Mouse (Mus musculus) myocyte (in vitro differentiated cells): Measurements from ENCODE around the gene Dnttip1.

Source experiments
- CEBPB ChIP-seq: IDR thresholded peaks from 2 replicates; pipeline ENCODE4 v1.6.1; 2011; ENCODE audit warnings: mild to moderate bottlenecking, moderate library complexity; ENCODE audit not compliant: poor library complexity, insufficient read depth, severe bottlenecking
- E2F4 ChIP-seq: IDR thresholded peaks from one replicate; pipeline ENCODE4 v1.6.1; 2011; ENCODE audit warnings: mild to moderate bottlenecking, control low read depth, moderate library complexity; ENCODE audit not compliant: insufficient read depth
- MYOD1 ChIP-seq, 3 experiments: IDR thresholded peaks; one replicate each; pipeline ENCODE4 v1.6.1; 2011; ENCODE audit warnings: control low read depth in 2 of 3, low read depth in 2 of 3, mild to moderate bottlenecking in 2 of 3, moderate library complexity in 1 of 3; ENCODE audit not compliant: insufficient read length in 2 of 3, control insufficient read depth in 1 of 3
- MYOG ChIP-seq, 3 experiments: IDR thresholded peaks; one replicate each; pipeline ENCODE4 v1.6.1; 2011; ENCODE audit warnings: control low read depth in 2 of 3, low read depth in 2 of 3, mild to moderate bottlenecking in 2 of 3; ENCODE audit not compliant: insufficient read length in 2 of 3, control insufficient read depth in 1 of 3, insufficient read depth in 1 of 3
- POLR2A ChIP-seq: IDR thresholded peaks from one replicate; pipeline ENCODE4 v1.6.1; 2011; ENCODE audit warnings: low read depth, mild to moderate bottlenecking, control low read depth, moderate library complexity; ENCODE audit not compliant: insufficient read length
- POLR2AphosphoS2 ChIP-seq: IDR thresholded peaks from one replicate; pipeline ENCODE4 v1.6.1; 2011; ENCODE audit warnings: low read depth, control low read depth; ENCODE audit not compliant: insufficient read length
- REST ChIP-seq: IDR thresholded peaks from one replicate; pipeline ENCODE4 v1.6.1; 2011; ENCODE audit warnings: mild to moderate bottlenecking, control low read depth, moderate library complexity; ENCODE audit not compliant: insufficient read depth, insufficient read length
- SRF ChIP-seq: IDR thresholded peaks from one replicate; pipeline ENCODE4 v1.6.1; 2011; ENCODE audit warnings: low read depth; ENCODE audit not compliant: control insufficient read depth, insufficient read length
- TCF12 ChIP-seq: IDR thresholded peaks from one replicate; pipeline ENCODE4 v1.6.1; 2011; ENCODE audit warnings: mild to moderate bottlenecking, control low read depth; ENCODE audit not compliant: poor library complexity, insufficient read depth, severe bottlenecking
- USF1 ChIP-seq: IDR thresholded peaks from one replicate; pipeline ENCODE4 v1.6.1; 2011; ENCODE audit warnings: low read depth, mild to moderate bottlenecking, control low read depth, moderate library complexity

DNA sequence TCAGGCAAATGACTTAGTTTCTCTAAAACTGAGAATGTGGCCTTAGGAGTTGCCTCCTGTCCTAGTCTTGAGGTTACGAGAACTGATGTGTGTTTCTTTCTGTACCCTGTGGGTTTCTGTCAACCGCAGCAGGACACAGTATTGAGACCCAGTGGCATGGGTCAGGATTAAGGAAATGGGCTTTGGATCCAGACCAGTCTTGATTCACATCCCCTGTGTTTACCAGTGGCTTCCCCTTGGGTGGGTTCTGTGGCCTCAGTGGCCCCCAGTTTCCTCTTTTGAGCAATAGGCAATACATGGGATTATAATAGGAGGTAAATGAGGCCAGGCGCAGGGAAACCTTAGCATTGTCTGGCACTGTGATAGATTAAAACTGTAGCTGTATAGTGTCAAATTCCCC lies 41.2 kb downstream of the Dnttip1 start:
- TF ChIP-seq E2F4 (no peak), POLR2A (no peak), MYOD1 (IDR thresholded peaks at IDR 0.05; ENCODE audit: control insufficient read depth in 1 of 3, insufficient read length in 2 of 3, low read depth in 2 of 3) (no peak), SRF (no peak), POLR2AphosphoS2 (no peak), USF1 (no peak), TCF12 (no peak), MYOG (IDR thresholded peaks at IDR 0.05; ENCODE audit: control insufficient read depth in 1 of 3, insufficient read depth in 1 of 3, insufficient read length in 2 of 3, low read depth in 2 of 3) (no peak), REST (no peak), CEBPB (no peak)
